Mouse (Mus musculus) MEL (cell line): ENCODE data around the gene Lhfpl2. TPM values are rescaled to one million over a fixed set of nuclear protein-coding genes. Genes with fewer than 3 reads are reported as not detected.

ENCODE experiments used
- DNase-seq: peaks from one replicate; pipeline ENCODE4 v3.0.0; 2011; ENCODE audit warnings: low read depth, low spot score
- H3K27ac ChIP-seq: 2 replicates; pipeline ENCODE4 v1.5.1; 2012; ENCODE audit warnings: low read depth, mild to moderate bottlenecking, control low read depth, low read length, moderate library complexity; ENCODE audit not compliant: control insufficient read depth
- H3K27me3 ChIP-seq, 2 experiments: fragments of 150-350 bp in 1 of 2; sonication (generic) in 1 of 2; 2 replicates each; pipeline ENCODE4 v1.6.1; 2012; ENCODE audit warnings: low read length in 2 of 2, mild to moderate bottlenecking in 2 of 2, improper control_type of control experiment in 1 of 2, moderate library complexity in 1 of 2; ENCODE audit not compliant: insufficient read depth in 2 of 2, control insufficient read depth in 1 of 2
- H3K36me3 ChIP-seq, 2 experiments: 2 replicates each; pipeline ENCODE4 v1.6.1; 2012 to 2014; ENCODE audit warnings: low read length in 2 of 2, improper control_type of control experiment in 1 of 2, inconsistent platforms in 1 of 2, mild to moderate bottlenecking in 1 of 2; ENCODE audit not compliant: insufficient read depth in 2 of 2, control insufficient read depth in 1 of 2
- H3K4me1 ChIP-seq, 2 experiments: fragments of 150-350 bp in 1 of 2; sonication (generic) in 1 of 2; 2 replicates each; pipeline ENCODE4 v1.6.1; 2012; ENCODE audit warnings: low read length in 2 of 2, improper control_type of control experiment in 1 of 2, mild to moderate bottlenecking in 1 of 2; ENCODE audit not compliant: insufficient read depth in 2 of 2, control insufficient read depth in 1 of 2
- H3K4me3 ChIP-seq, 2 experiments: fragments of 150-350 bp in 1 of 2; sonication (generic) in 1 of 2; 2 replicates each; pipeline ENCODE4 v1.5.1; 2012; ENCODE audit warnings: low read depth in 2 of 2, low read length in 2 of 2, mild to moderate bottlenecking in 2 of 2, moderate library complexity in 2 of 2, control low read depth in 1 of 2, improper control_type of control experiment in 1 of 2; ENCODE audit not compliant: control insufficient read depth in 1 of 2, insufficient read depth in 1 of 2
- H3K79me2 ChIP-seq: 2 replicates; pipeline ENCODE4 v1.6.1; 2012; ENCODE audit warnings: mild to moderate bottlenecking, low read length, moderate library complexity; ENCODE audit not compliant: control insufficient read depth, poor library complexity, insufficient read depth
- H3K9ac ChIP-seq: 2 replicates; pipeline ENCODE4 v1.6.1; 2012; ENCODE audit warnings: low read depth, mild to moderate bottlenecking, control low read depth, low read length, moderate library complexity; ENCODE audit not compliant: control insufficient read depth, poor library complexity, severe bottlenecking
- H3K9me3 ChIP-seq: fragments of 150-350 bp; sonication (generic); replicated peaks from 2 replicates; pipeline ENCODE4 v1.6.1; 2012; ENCODE audit warnings: mild to moderate bottlenecking, low read length, improper control_type of control experiment, moderate library complexity; ENCODE audit not compliant: insufficient read depth
- BHLHE40 ChIP-seq: IDR thresholded peaks from 2 replicates; pipeline ENCODE4 v1.6.1; 2012; ENCODE audit warnings: low read depth, mild to moderate bottlenecking, inconsistent platforms, low read length, improper control_type of control experiment, borderline replicate concordance
- CTCF ChIP-seq, 3 experiments: IDR thresholded peaks in 2 of 3; conservative IDR thresholded peaks in 1 of 3; 2 replicates each; pipeline ENCODE4 v1.5.1; 2011 to 2012; ENCODE audit warnings: low read length in 3 of 3, low read depth in 2 of 3, mild to moderate bottlenecking in 2 of 3, improper control_type of control experiment in 1 of 3, inconsistent platforms in 1 of 3, mixed read lengths in 1 of 3, moderate library complexity in 1 of 3; ENCODE audit not compliant: control insufficient read depth in 1 of 3, insufficient read depth in 1 of 3, poor library complexity in 1 of 3, severe bottlenecking in 1 of 3
- E2F4 ChIP-seq: IDR thresholded peaks from 2 replicates; pipeline ENCODE4 v1.6.1; 2011; ENCODE audit warnings: low read depth, low read length, improper control_type of control experiment, borderline replicate concordance
- EP300 ChIP-seq, 2 experiments: IDR thresholded peaks; 2 replicates each; pipeline ENCODE4 v1.6.1; 2011; ENCODE audit warnings: improper control_type of control experiment in 2 of 2, low read length in 2 of 2, low read depth in 1 of 2, mild to moderate bottlenecking in 1 of 2
- ETS1 ChIP-seq: IDR thresholded peaks from 2 replicates; pipeline ENCODE4 v1.6.1; 2012; ENCODE audit warnings: low read depth, mild to moderate bottlenecking, inconsistent platforms, low read length, improper control_type of control experiment, moderate library complexity
- GABPA ChIP-seq: IDR thresholded peaks from 2 replicates; pipeline ENCODE4 v1.6.1; 2012; ENCODE audit warnings: low read depth, mild to moderate bottlenecking, inconsistent platforms, low read length, improper control_type of control experiment, moderate library complexity
- GATA1 ChIP-seq: IDR thresholded peaks from 2 replicates; pipeline ENCODE4 v1.6.1; 2011; ENCODE audit warnings: low read depth, low read length, improper control_type of control experiment
- HCFC1 ChIP-seq: IDR thresholded peaks from 2 replicates; pipeline ENCODE4 v1.6.1; 2012; ENCODE audit warnings: low read depth, mild to moderate bottlenecking, inconsistent platforms, low read length, improper control_type of control experiment, moderate library complexity
- JUND ChIP-seq: IDR thresholded peaks from 2 replicates; pipeline ENCODE4 v1.6.1; 2011; ENCODE audit warnings: low read depth, mild to moderate bottlenecking, improper control_type of control experiment, low read length
- KAT2A ChIP-seq: conservative IDR thresholded peaks from 2 replicates; pipeline ENCODE4 v1.6.1; 2012; ENCODE audit warnings: low read depth, low read length, improper control_type of control experiment, inconsistent platforms
- MAFK ChIP-seq: IDR thresholded peaks from 2 replicates; pipeline ENCODE4 v1.6.1; 2011; ENCODE audit warnings: low read depth, mild to moderate bottlenecking, low read length, improper control_type of control experiment, borderline replicate concordance
- MAX ChIP-seq: IDR thresholded peaks from 2 replicates; pipeline ENCODE4 v1.6.1; 2011; ENCODE audit warnings: low read length, improper control_type of control experiment
- MEF2A ChIP-seq: IDR thresholded peaks from 2 replicates; pipeline ENCODE4 v1.6.1; 2014; ENCODE audit warnings: low read depth, mild to moderate bottlenecking, inconsistent platforms, low read length, improper control_type of control experiment; ENCODE audit not compliant: poor library complexity, insufficient replicate concordance, severe bottlenecking; ENCODE audit errors: extremely low read depth
- MXI1 ChIP-seq: IDR thresholded peaks from 2 replicates; pipeline ENCODE4 v1.6.1; 2011; ENCODE audit warnings: mild to moderate bottlenecking, low read depth, low read length, improper control_type of control experiment
- MYB ChIP-seq: IDR thresholded peaks from 2 replicates; pipeline ENCODE4 v1.6.1; 2011; ENCODE audit warnings: mild to moderate bottlenecking, low read depth, low read length, improper control_type of control experiment
- MYC ChIP-seq: IDR thresholded peaks from 2 replicates; pipeline ENCODE4 v1.6.1; 2011; ENCODE audit warnings: low read depth, mild to moderate bottlenecking, low read length, improper control_type of control experiment, moderate library complexity
- NRF1 ChIP-seq: IDR thresholded peaks from 2 replicates; pipeline ENCODE4 v1.6.1; 2014; ENCODE audit warnings: low read depth, mild to moderate bottlenecking, inconsistent platforms, low read length, improper control_type of control experiment, moderate library complexity; ENCODE audit not compliant: poor library complexity, insufficient read depth, severe bottlenecking
- POLR2A ChIP-seq, 2 experiments: IDR thresholded peaks; 2 replicates each; pipeline ENCODE4 v1.6.1; 2011 to 2012; ENCODE audit warnings: low read length in 2 of 2, mild to moderate bottlenecking in 2 of 2, control low read depth in 1 of 2, improper control_type of control experiment in 1 of 2, low read depth in 1 of 2, moderate library complexity in 1 of 2; ENCODE audit not compliant: control insufficient read depth in 1 of 2, insufficient read depth in 1 of 2, poor library complexity in 1 of 2
- POLR2AphosphoS2 ChIP-seq: IDR thresholded peaks from 2 replicates; pipeline ENCODE4 v1.6.1; 2011; ENCODE audit warnings: low read length, improper control_type of control experiment
- RAD21 ChIP-seq: IDR thresholded peaks from 2 replicates; pipeline ENCODE4 v1.6.1; 2011; ENCODE audit warnings: mild to moderate bottlenecking, low read depth, low read length, improper control_type of control experiment
- RCOR1 ChIP-seq: IDR thresholded peaks from 2 replicates; pipeline ENCODE4 v1.6.1; 2012; ENCODE audit warnings: low read depth, mild to moderate bottlenecking, inconsistent platforms, low read length, improper control_type of control experiment
- SIN3A ChIP-seq: IDR thresholded peaks from 2 replicates; pipeline ENCODE4 v1.6.1; 2012; ENCODE audit warnings: low read length, improper control_type of control experiment, inconsistent platforms
- SMC3 ChIP-seq: IDR thresholded peaks from 2 replicates; pipeline ENCODE4 v1.6.1; 2011; ENCODE audit warnings: low read depth, low read length, improper control_type of control experiment
- TAL1 ChIP-seq: IDR thresholded peaks from 2 replicates; pipeline ENCODE4 v1.6.1; 2012; ENCODE audit warnings: mild to moderate bottlenecking, inconsistent platforms, low read length, moderate library complexity, mixed read lengths
- TBP ChIP-seq: IDR thresholded peaks from 2 replicates; pipeline ENCODE4 v1.8.0; 2011; ENCODE audit warnings: low read depth, low read length, improper control_type of control experiment
- TCF12 ChIP-seq: IDR thresholded peaks from 2 replicates; pipeline ENCODE4 v1.6.1; 2014; ENCODE audit warnings: low read depth, mild to moderate bottlenecking, inconsistent platforms, low read length, improper control_type of control experiment, moderate library complexity
- UBTF ChIP-seq: IDR thresholded peaks from 2 replicates; pipeline ENCODE4 v1.6.1; 2012; ENCODE audit warnings: low read depth, mild to moderate bottlenecking, inconsistent platforms, low read length, improper control_type of control experiment, moderate library complexity, borderline replicate concordance; ENCODE audit not compliant: insufficient read depth
- USF1 ChIP-seq: IDR thresholded peaks from 2 replicates; pipeline ENCODE4 v1.6.1; 2014; ENCODE audit warnings: low read depth, mild to moderate bottlenecking, inconsistent platforms, low read length, improper control_type of control experiment, moderate library complexity
- ZMIZ1 ChIP-seq: IDR thresholded peaks from 2 replicates; pipeline ENCODE4 v1.6.1; 2012; ENCODE audit warnings: low read depth, mild to moderate bottlenecking, inconsistent platforms, low read length, improper control_type of control experiment, moderate library complexity
- polyA plus RNA-seq, 2 experiments: library from polyadenylated mRNA; stranded (reverse) in 1 of 2; unstranded in 1 of 2; fragments of >175 nt in 1 of 2; fragments of >200 nt in 1 of 2; gene quantifications; 2 replicates each; pipeline versions ENCODE4 v1.2.1 to v1.2.4; 2012; ENCODE audit warnings: low replicate concordance in 2 of 2, low read depth in 1 of 2; ENCODE audit not compliant: insufficient read length in 2 of 2, insufficient read depth in 1 of 2, missing spikeins in 1 of 2
- total RNA-seq: library from RNA; depleted of rRNA; stranded (reverse); fragments of 300-350 nt; gene quantifications from 2 replicates; pipeline ENCODE4 v1.2.3, GENCODE M21; 2012

The Lhfpl2 gene
- total and polyA plus RNA-seq, 3 experiments = 24.5 to 30.2 TPM; not detected in 1

DNA sequence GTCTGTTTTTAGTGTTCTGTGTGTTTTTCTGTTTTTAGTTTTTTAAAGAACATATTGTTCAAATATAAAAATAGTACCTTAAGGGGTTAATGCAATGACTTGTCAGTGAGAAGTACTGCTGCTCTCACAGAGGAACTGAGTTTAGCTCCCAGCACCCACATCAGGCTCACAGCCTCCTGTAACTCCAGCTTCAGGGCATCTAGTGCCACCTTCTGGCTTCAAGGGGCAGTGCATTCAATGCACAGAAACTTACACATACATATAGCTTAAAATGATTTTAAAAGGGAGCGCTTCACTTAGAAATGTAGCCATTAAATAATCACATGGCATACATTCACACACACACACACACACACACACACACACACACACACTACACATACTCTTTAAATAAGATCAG lies 60.5 kb downstream of the Lhfpl2 start:
- H3K4me3 ChIP-seq = no peak overlapping the region
- H3K27ac ChIP-seq = no peak overlapping the region
- peak; percentile 29 for DNase-seq
- H3K9ac ChIP-seq = no peak overlapping the region
- H3K4me1 ChIP-seq = peaks cover 2 to 3% of the 10 kb centered on the region in 2 experiments; a peak in 3 of 4 replicates
- TF ChIP-seq EP300 (IDR thresholded peaks at IDR 0.05; ENCODE audit: low read depth in 1 of 2, low read length in 2 of 2) = no peak
- TF ChIP-seq JUND = no peak
- no peak for TF ChIP-seq GATA1
- peak; percentile 50 for TF ChIP-seq SMC3
- TF ChIP-seq E2F4 = no peak
- peak; percentile 53 for TF ChIP-seq RAD21
- no peak for TF ChIP-seq POLR2A (IDR thresholded peaks at IDR 0.05; ENCODE audit: control insufficient read depth in 1 of 2, insufficient read depth in 1 of 2, low read depth in 1 of 2, low read length in 2 of 2, poor library complexity in 1 of 2)
- no peak for TF ChIP-seq USF1
- TF ChIP-seq CTCF (IDR thresholded peaks at IDR 0.05 in 2 of 3, conservative IDR thresholded peaks at IDR 0.05 in 1 of 3; ENCODE audit: control insufficient read depth in 1 of 3, insufficient read depth in 1 of 3, low read depth in 2 of 3, low read length in 3 of 3, poor library complexity in 1 of 3, severe bottlenecking in 1 of 3) = peak; percentile 34 to 53 (median 52); a peak in 5 of 6 replicates
- TF ChIP-seq KAT2A = no peak
- H3K79me2 ChIP-seq = no peaks in the 10 kb centered on the region
- no peaks in the 10 kb centered on the region; a peak in 1 of 4 replicates for H3K27me3 ChIP-seq
- H3K36me3 ChIP-seq = peaks cover 0 to 10% of the 10 kb centered on the region in 2 experiments; a peak in 2 of 4 replicates
- no peaks in the 10 kb centered on the region for H3K9me3 ChIP-seq

GRCm38 (mm10) chr13:94119309-94119708 lies 61.7 kb downstream of the Lhfpl2 start:
- peaks cover 2 to 3% of the 10 kb centered on the region in 2 experiments; a peak in 3 of 4 replicates for H3K4me1 ChIP-seq
- H3K79me2 ChIP-seq = no peaks in the 10 kb centered on the region
- peaks cover 0 to 10% of the 10 kb centered on the region in 2 experiments; a peak in 2 of 4 replicates for H3K36me3 ChIP-seq
- H3K27ac ChIP-seq = 0 out of 2 replicates have a peak overlapping the region, but pooled peaks have one; percentile 35
- no peaks in the 10 kb centered on the region for H3K9me3 ChIP-seq
- H3K4me3 ChIP-seq = no peak overlapping the region
- H3K9ac ChIP-seq = no peak overlapping the region
- H3K27me3 ChIP-seq = no peaks in the 10 kb centered on the region; a peak in 1 of 4 replicates
- DNase-seq = peak; percentile 87
- TF ChIP-seq TBP (no peak), JUND (no peak), EP300 (IDR thresholded peaks at IDR 0.05; ENCODE audit: low read depth in 1 of 2, low read length in 2 of 2) (peak; percentile 92 to 94), TAL1 (peak; percentile 62), NRF1 (no peak), ETS1 (peak; percentile 96), MXI1 (peak; percentile 44; the same call in 1 of the 2 replicates), MAX (no peak), MYC (peak; percentile 56; the same call in 1 of the 2 replicates), RCOR1 (peak; percentile 97), CTCF (IDR thresholded peaks at IDR 0.05 in 2 of 3, conservative IDR thresholded peaks at IDR 0.05 in 1 of 3; ENCODE audit: control insufficient read depth in 1 of 3, insufficient read depth in 1 of 3, low read depth in 2 of 3, low read length in 3 of 3, poor library complexity in 1 of 3, severe bottlenecking in 1 of 3) (no peak), KAT2A (no peak), ZMIZ1 (no peak), USF1 (no peak), MEF2A (peak; percentile 99), GATA1 (peak; percentile 94), BHLHE40 (peak; percentile 86), MAFK (peak; percentile 57; the same call in 1 of the 2 replicates), UBTF (no peak), POLR2AphosphoS2 (no peak), GABPA (no peak), MYB (peak; percentile 62; the same call in 1 of the 2 replicates), TCF12 (peak; percentile 95), POLR2A (IDR thresholded peaks at IDR 0.05; ENCODE audit: control insufficient read depth in 1 of 2, insufficient read depth in 1 of 2, low read depth in 1 of 2, low read length in 2 of 2, poor library complexity in 1 of 2) (no peak), SIN3A (peak; percentile 69), HCFC1 (no peak)
